Mouse (Mus musculus) myocyte (in vitro differentiated cells): ENCODE data around the gene Nfia.

Source experiments
- CEBPB ChIP-seq: IDR thresholded peaks from 2 replicates; pipeline ENCODE4 v1.6.1; 2011; ENCODE audit warnings: mild to moderate bottlenecking, moderate library complexity; ENCODE audit not compliant: poor library complexity, insufficient read depth, severe bottlenecking
- E2F4 ChIP-seq: IDR thresholded peaks from one replicate; pipeline ENCODE4 v1.6.1; 2011; ENCODE audit warnings: mild to moderate bottlenecking, control low read depth, moderate library complexity; ENCODE audit not compliant: insufficient read depth
- MAX ChIP-seq: IDR thresholded peaks from one replicate; pipeline ENCODE4 v1.6.1; 2011; ENCODE audit warnings: low read depth, mild to moderate bottlenecking, control low read depth
- MYOD1 ChIP-seq, 3 experiments: IDR thresholded peaks; one replicate each; pipeline ENCODE4 v1.6.1; 2011; ENCODE audit warnings: control low read depth in 2 of 3, low read depth in 2 of 3, mild to moderate bottlenecking in 2 of 3, moderate library complexity in 1 of 3; ENCODE audit not compliant: insufficient read length in 2 of 3, control insufficient read depth in 1 of 3
- MYOG ChIP-seq, 3 experiments: IDR thresholded peaks; one replicate each; pipeline ENCODE4 v1.6.1; 2011; ENCODE audit warnings: control low read depth in 2 of 3, low read depth in 2 of 3, mild to moderate bottlenecking in 2 of 3; ENCODE audit not compliant: insufficient read length in 2 of 3, control insufficient read depth in 1 of 3, insufficient read depth in 1 of 3
- POLR2A ChIP-seq: IDR thresholded peaks from one replicate; pipeline ENCODE4 v1.6.1; 2011; ENCODE audit warnings: low read depth, mild to moderate bottlenecking, control low read depth, moderate library complexity; ENCODE audit not compliant: insufficient read length
- POLR2AphosphoS2 ChIP-seq: IDR thresholded peaks from one replicate; pipeline ENCODE4 v1.6.1; 2011; ENCODE audit warnings: low read depth, control low read depth; ENCODE audit not compliant: insufficient read length
- REST ChIP-seq: IDR thresholded peaks from one replicate; pipeline ENCODE4 v1.6.1; 2011; ENCODE audit warnings: mild to moderate bottlenecking, control low read depth, moderate library complexity; ENCODE audit not compliant: insufficient read depth, insufficient read length
- SRF ChIP-seq: IDR thresholded peaks from one replicate; pipeline ENCODE4 v1.6.1; 2011; ENCODE audit warnings: low read depth; ENCODE audit not compliant: control insufficient read depth, insufficient read length
- TCF12 ChIP-seq: IDR thresholded peaks from one replicate; pipeline ENCODE4 v1.6.1; 2011; ENCODE audit warnings: mild to moderate bottlenecking, control low read depth; ENCODE audit not compliant: poor library complexity, insufficient read depth, severe bottlenecking
- TCF3 ChIP-seq: IDR thresholded peaks from one replicate; pipeline ENCODE4 v1.6.1; 2011; ENCODE audit warnings: low read depth, control low read depth; ENCODE audit not compliant: insufficient read length
- USF1 ChIP-seq: IDR thresholded peaks from one replicate; pipeline ENCODE4 v1.6.1; 2011; ENCODE audit warnings: low read depth, mild to moderate bottlenecking, control low read depth, moderate library complexity

GRCm38 (mm10) chr4:97995911-97996712, 223.6 kb downstream of the Nfia start:
- no peak for TF ChIP-seq POLR2AphosphoS2
- TF ChIP-seq MYOD1 (IDR thresholded peaks at IDR 0.05; ENCODE audit: control insufficient read depth in 1 of 3, insufficient read length in 2 of 3, low read depth in 2 of 3): no peak
- TF ChIP-seq POLR2A: no peak
- TF ChIP-seq TCF3: no peak
- no peak for TF ChIP-seq REST
- no peak for TF ChIP-seq E2F4
- no peak for TF ChIP-seq MAX
- TF ChIP-seq USF1: no peak
- no peak for TF ChIP-seq TCF12
- no peak for TF ChIP-seq CEBPB
- TF ChIP-seq SRF: no peak
- TF ChIP-seq MYOG (IDR thresholded peaks at IDR 0.05; ENCODE audit: control insufficient read depth in 1 of 3, insufficient read depth in 1 of 3, insufficient read length in 2 of 3, low read depth in 2 of 3): no peak
